Mouse (Mus musculus): Measurements from ENCODE around the gene Hkdc1.

Hkdc1 gene

GRCm38 (mm10) chr10:62379808-62380207 lies 42.5 kb downstream of the Hkdc1 start, which contains the start of gene Hk1:
Hk1 (minus strand) TSS chr10:62379908.
- DNase-seq (ENCODE audit: low spot score), result no peak

GRCm38 (mm10) chr10:62358827-62359226 lies 63.5 kb downstream of the Hkdc1 start:
- DNase-seq (ENCODE audit: low spot score), result no peak

GRCm38 (mm10) chr10:62356105-62356730 lies 66.1 kb downstream of the Hkdc1 start:
- no peak for DNase-seq (ENCODE audit: low spot score)

GRCm38 (mm10) chr10:62345147-62345546 lies 77.1 kb downstream of the Hkdc1 start:
- DNase-seq (ENCODE audit: low spot score), result no peak

- DNase-seq (ENCODE audit: low spot score), result no peak
Measured at GRCm38 (mm10) chr10:62344004-62344752, 78.1 kb downstream of the Hkdc1 start.

GRCm38 (mm10) chr10:62342512-62342911 lies 79.8 kb downstream of the Hkdc1 start:
- DNase-seq (ENCODE audit: low spot score), result no peak

GRCm38 (mm10) chr10:62341956-62342355 lies 80.3 kb downstream of the Hkdc1 start:
- DNase-seq (ENCODE audit: low spot score), result peak; percentile 71

- no peak for DNase-seq (ENCODE audit: low spot score)
Measured at GRCm38 (mm10) chr10:62340991-62341390, 81.3 kb downstream of the Hkdc1 start.

GRCm38 (mm10) chr10:62340095-62340731 lies 82.1 kb downstream of the Hkdc1 start:
- DNase-seq (ENCODE audit: low spot score), result peak; percentile 96

GRCm38 (mm10) chr10:62339211-62340094 lies 82.8 kb downstream of the Hkdc1 start:
- DNase-seq (ENCODE audit: low spot score), result peak; percentile 42

- no peak for DNase-seq (ENCODE audit: low spot score)
Measured at GRCm38 (mm10) chr10:62338626-62339025, 83.7 kb downstream of the Hkdc1 start.

- DNase-seq (ENCODE audit: low spot score), result no peak
Measured at GRCm38 (mm10) chr10:62338176-62338575, 84.1 kb downstream of the Hkdc1 start.

GRCm38 (mm10) chr10:62336601-62337578 lies 85.4 kb downstream of the Hkdc1 start:
- DNase-seq (ENCODE audit: low spot score), result peak; percentile 39

GRCm38 (mm10) chr10:62335423-62335776 lies 86.9 kb downstream of the Hkdc1 start:
- DNase-seq (ENCODE audit: low spot score), result no peak

- no peak for DNase-seq (ENCODE audit: low spot score)
Measured at GRCm38 (mm10) chr10:62334686-62335422, 87.4 kb downstream of the Hkdc1 start.

GRCm38 (mm10) chr10:62333269-62333668 lies 89.0 kb downstream of the Hkdc1 start:
- no peak for DNase-seq (ENCODE audit: low spot score)

Measured in MN1 (cell line).